Mouse (Mus musculus): ENCODE measurements around the gene Pus3.

- no peak for TF ChIP-seq EP300 (optimal IDR thresholded peaks at IDR 0.05)
- no peak for TF ChIP-seq CTCF (IDR thresholded peaks at IDR 0.05; ENCODE audit: low read depth)
These were observed 1.8 kb upstream of the Pus3 start for GRCm38 (mm10) chr9:35556494-35557102.
